In genomic region chr2:30670836-30671586, GRCm38 (mm10) we compare ENCODE assay signal across 14 mouse cellular contexts.
A peak's percentile ranks its signal among the peaks of the same experiment; 100 is the strongest.
DNase-seq lines count a peak whose midpoint lies in the region; ATAC-seq and TF ChIP-seq lines count a peak whose summit lies in the region.
"Had no signal": no experiment of that assay in that cellular context is flagged by ENCODE, and none has a peak within 500 bp of the region (broad histone marks: within the 10 kb centered on the region; RNA-seq: fewer than 3 reads in every experiment).

No protein-coding gene starts in this region.

- peaks cover 51% of the 10 kb centered on the region for H3K4me1 ChIP-seq in heart, embryonic 10.5 days
- peaks cover 4% of the 10 kb centered on the region for H3K4me1 ChIP-seq in heart, adult 2 months (ENCODE audit: control insufficient read depth, insufficient read depth, low read length)
- H3K4me1 ChIP-seq in limb, embryonic 10.5 days = peaks cover 56% of the 10 kb centered on the region
- peaks cover 48% of the 10 kb centered on the region for H3K4me1 ChIP-seq in olfactory bulb, adult 2 months (ENCODE audit: control insufficient read depth, insufficient read depth, low read length)
- peaks cover 9% of the 10 kb centered on the region for H3K4me1 ChIP-seq in intestine, embryonic 16.5 days (ENCODE audit: control insufficient read depth, insufficient read depth, low read length)

- ATAC-seq in intestine, embryonic 16.5 days = no peak
- ATAC-seq: Patski had no signal

- H3K9ac ChIP-seq in heart, adult 2 months (ENCODE audit: low read depth, low read length) = no peak overlapping the region
- no peak overlapping the region for H3K9ac ChIP-seq in intestine, embryonic 16.5 days (ENCODE audit: low read depth, low read length)
- H3K9ac ChIP-seq: liver, embryonic 15.5 days had no signal

- no peak overlapping the region for H3K4me3 ChIP-seq in heart, embryonic 10.5 days
- H3K4me3 ChIP-seq in heart, adult 2 months = no peak overlapping the region
- H3K4me3 ChIP-seq in limb, embryonic 10.5 days = no peak overlapping the region
- no peak overlapping the region for H3K4me3 ChIP-seq in olfactory bulb, adult 2 months (ENCODE audit: insufficient read depth, low read depth, low read length)
- H3K4me3 ChIP-seq in intestine, embryonic 16.5 days (ENCODE audit: low read length) = no peak overlapping the region
- H3K4me3 ChIP-seq: liver, embryonic 15.5 days; megakaryocyte, embryonic 14.5 days had no signal

- WGBS in heart, embryonic 10.5 days = 64% methylated on average over 5 of the region's 5 CpGs
- WGBS in heart, adult 2 months = 76% methylated on average over 5 of the region's 5 CpGs
- 68% methylated on average over 5 of the region's 5 CpGs for WGBS in limb, embryonic 10.5 days
- 42% methylated on average over 5 of the region's 5 CpGs for WGBS in olfactory bulb, adult 2 months
- WGBS in intestine, embryonic 16.5 days = 65% methylated on average over 5 of the region's 5 CpGs

- no peaks in the 10 kb centered on the region for H3K36me3 ChIP-seq in heart, embryonic 10.5 days
- no peaks in the 10 kb centered on the region for H3K36me3 ChIP-seq in heart, adult 2 months (ENCODE audit: control insufficient read depth, insufficient read depth, low read length)
- no peaks in the 10 kb centered on the region; the same call in 1 of the 2 replicates for H3K36me3 ChIP-seq in limb, embryonic 10.5 days
- no peaks in the 10 kb centered on the region for H3K36me3 ChIP-seq in intestine, embryonic 16.5 days (ENCODE audit: control insufficient read depth, insufficient read depth, low read length)
- H3K36me3 ChIP-seq: liver, embryonic 15.5 days had no signal

- intact Hi-C loops in heart, adult 2 months (cut with DNase I) = no loop called here

- no peak for TF ChIP-seq POLR2A in heart, adult 2 months (IDR thresholded peaks at IDR 0.05; ENCODE audit: insufficient read depth, low read depth, low read length)
- TF ChIP-seq POLR2A in olfactory bulb, adult 2 months (IDR thresholded peaks at IDR 0.05; ENCODE audit: insufficient read depth, low read depth, low read length) = no peak

- H3K4me2 ChIP-seq in intestine, embryonic 16.5 days (ENCODE audit: low read depth, low read length) = no peak overlapping the region
- H3K4me2 ChIP-seq: liver, embryonic 15.5 days had no signal

- H3K27ac ChIP-seq in heart, embryonic 10.5 days = peak overlapping the region; percentile 68
- H3K27ac ChIP-seq in heart, adult 2 months = no peak overlapping the region
- peak overlapping the region; percentile 77 for H3K27ac ChIP-seq in limb, embryonic 10.5 days
- H3K27ac ChIP-seq in olfactory bulb, adult 2 months (ENCODE audit: insufficient read depth, low read depth, low read length) = peak overlapping the region; percentile 61
- H3K27ac ChIP-seq in intestine, embryonic 16.5 days (ENCODE audit: low read length) = no peak overlapping the region
- H3K27ac ChIP-seq: liver, embryonic 15.5 days had no signal

- no peak for TF ChIP-seq EP300 in heart, adult 2 months (IDR thresholded peaks at IDR 0.05; ENCODE audit: insufficient read depth, low read depth, low read length)

- no peaks in the 10 kb centered on the region for H3K79me2 ChIP-seq in heart, adult 2 months (replicated peaks; ENCODE audit: control insufficient read depth, insufficient read depth, low read length)

- peaks cover 4% of the 10 kb centered on the region; the same call in 1 of the 2 replicates for H3K27me3 ChIP-seq in heart, embryonic 10.5 days (ENCODE audit: insufficient read depth, poor library complexity, severe bottlenecking)
- H3K27me3 ChIP-seq in heart, adult 2 months (ENCODE audit: control insufficient read depth, insufficient read depth, low read length) = no peaks in the 10 kb centered on the region
- H3K27me3 ChIP-seq in limb, embryonic 10.5 days (ENCODE audit: low read depth, poor library complexity, severe bottlenecking) = peaks cover 8% of the 10 kb centered on the region; the same call in 1 of the 2 replicates
- H3K27me3 ChIP-seq in intestine, embryonic 16.5 days (replicated peaks; ENCODE audit: control insufficient read depth, insufficient read depth, low read length) = no peaks in the 10 kb centered on the region; the same call in 1 of the 2 replicates
- H3K27me3 ChIP-seq: Patski had no signal

- DNase-seq in heart, embryonic 10.5 days (ENCODE audit: low spot score) = no peak
- DNase-seq in heart, adult 2 months = no peak
- peak; percentile 57 for DNase-seq in right cerebral cortex, adult 18-20 months
- DNase-seq in right cerebral cortex, postnatal 25 days = no peak
- DNase-seq in limb, embryonic 10.5 days (ENCODE audit: low spot score) = no peak
- DNase-seq in adrenal gland, adult 8-10 months = no peak
- DNase-seq: adrenal gland, postnatal 10 days; kidney, adult 2 months; thymus, postnatal 14 days had no signal

- no peak for TF ChIP-seq CTCF in heart, adult 2 months (IDR thresholded peaks at IDR 0.05)
- TF ChIP-seq CTCF in olfactory bulb, adult 2 months (IDR thresholded peaks at IDR 0.05; ENCODE audit: insufficient read depth, low read depth, low read length) = no peak

- no peaks in the 10 kb centered on the region for H3K9me3 ChIP-seq in heart, embryonic 10.5 days
- H3K9me3 ChIP-seq in limb, embryonic 10.5 days (replicated peaks) = no peaks in the 10 kb centered on the region
- no peaks in the 10 kb centered on the region for H3K9me3 ChIP-seq in intestine, embryonic 16.5 days (ENCODE audit: control insufficient read depth, low read length)
- H3K9me3 ChIP-seq: liver, embryonic 15.5 days had no signal

Comparison
In these comparisons a context has a peak if more than half of its experiments do, and no peak if none do; other contexts are left out.
1. H3K27ac ChIP-seq: peak in heart, embryonic 10.5 days (single experiment), limb, embryonic 10.5 days (single experiment) and olfactory bulb, adult 2 months (single experiment); none in heart, adult 2 months (single experiment) and intestine, embryonic 16.5 days (single experiment).